Mouse (Mus musculus): ENCODE measurements around the gene Gtf2i.

The Gtf2i gene

DNA sequence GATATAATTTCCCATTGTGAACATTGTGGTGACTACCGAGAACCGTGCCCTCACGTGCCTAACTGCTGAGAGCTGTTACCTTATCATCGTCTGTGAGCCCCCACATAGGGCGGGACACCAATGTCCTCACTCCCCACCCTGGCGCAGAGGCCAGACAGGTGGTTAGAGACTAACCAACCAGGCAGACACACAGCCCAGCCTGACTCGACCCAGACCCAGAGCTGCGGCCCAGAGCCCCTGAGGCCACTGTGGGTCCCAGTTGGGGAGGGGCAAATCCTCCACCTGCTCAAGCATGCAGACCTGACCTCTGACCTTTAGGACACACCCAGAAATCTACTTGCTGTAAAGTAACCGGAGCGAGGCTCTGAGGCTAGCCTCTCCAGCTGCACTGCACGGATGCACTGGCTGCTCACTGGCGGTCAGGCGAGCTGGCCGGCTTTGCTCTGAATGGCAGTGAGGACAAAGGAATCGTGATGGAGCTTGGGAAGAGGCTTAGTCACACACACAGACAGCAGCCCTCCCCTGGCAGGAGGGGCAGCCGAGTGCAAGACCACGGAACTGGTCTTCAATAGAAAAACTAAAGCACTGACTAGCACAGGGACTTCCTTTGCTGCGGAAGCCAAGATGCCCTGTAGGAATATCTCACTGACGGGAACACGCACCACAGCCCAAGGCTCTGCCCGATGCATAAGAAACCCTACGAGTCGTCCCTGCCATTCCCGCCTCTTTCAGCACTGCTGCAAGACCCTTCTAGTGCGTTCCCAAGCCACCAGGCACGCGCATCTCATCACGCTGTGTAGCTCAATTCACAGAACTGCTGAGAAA lies 76.4 kb downstream of the Gtf2i start:
- DNase-seq: peak; percentile 72

- no peak for DNase-seq
Measured at GRCm38 (mm10) chr5:134237508-134237907, 77.1 kb downstream of the Gtf2i start.

DNA sequence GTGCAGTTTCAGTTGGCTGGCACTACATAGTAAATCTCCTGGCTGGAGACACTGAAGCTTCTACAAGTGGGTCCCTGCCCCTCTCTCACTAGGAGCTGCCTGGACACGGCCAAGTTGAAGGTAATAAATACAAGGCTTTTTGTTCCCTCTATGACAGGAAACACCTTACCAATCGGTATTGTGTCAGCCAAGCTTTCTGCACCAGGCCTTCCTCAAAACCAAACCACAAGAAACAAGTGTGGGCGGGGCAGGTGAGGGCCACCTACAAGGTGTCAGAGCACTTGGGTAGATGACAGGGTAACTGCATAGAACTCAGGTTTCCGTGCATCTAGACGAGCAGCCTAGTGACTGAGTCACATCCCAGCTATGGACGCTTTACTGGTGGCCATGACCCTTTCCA lies 77.8 kb downstream of the Gtf2i start:
- DNase-seq: no peak

DNA sequence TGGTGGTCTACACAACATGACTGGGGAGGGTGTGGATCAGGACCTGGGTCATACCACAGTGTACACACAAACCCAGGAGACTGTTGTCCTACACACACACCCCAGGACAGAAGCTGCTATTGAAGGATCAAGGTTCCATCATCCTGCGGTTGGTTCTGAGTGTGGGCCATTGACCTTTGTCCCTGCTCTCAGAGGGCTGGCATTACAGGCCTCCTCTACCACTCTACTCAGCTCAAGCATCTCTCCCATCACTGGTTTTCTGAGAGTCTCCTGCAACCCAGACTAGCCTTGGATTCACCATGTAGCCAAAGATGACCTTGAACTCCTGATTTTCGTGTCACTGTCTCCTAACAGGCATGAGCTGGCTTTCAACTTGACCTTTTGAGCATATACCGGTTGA lies 78.3 kb downstream of the Gtf2i start:
- no peak for DNase-seq

DNA sequence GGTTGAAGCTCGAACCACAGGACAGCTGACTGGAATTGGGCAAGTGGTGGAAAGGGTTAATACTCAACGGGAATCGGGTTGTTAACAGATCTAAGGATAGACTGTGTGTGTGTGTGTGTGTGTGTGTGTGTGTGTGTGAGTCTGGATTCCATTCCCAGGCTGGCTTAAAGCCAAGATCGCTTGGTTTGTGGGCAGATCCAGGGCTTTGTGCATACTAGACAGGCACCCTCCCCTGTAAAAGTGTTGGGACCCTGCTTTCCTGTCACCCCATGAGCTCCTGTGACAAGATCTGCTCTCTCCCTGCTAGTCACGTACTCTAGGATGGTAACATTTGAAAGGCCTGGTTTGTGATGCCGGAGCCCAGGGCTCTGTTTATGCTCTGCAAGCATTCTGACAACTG lies 79.4 kb downstream of the Gtf2i start:
- peak; percentile 38 for DNase-seq

DNA sequence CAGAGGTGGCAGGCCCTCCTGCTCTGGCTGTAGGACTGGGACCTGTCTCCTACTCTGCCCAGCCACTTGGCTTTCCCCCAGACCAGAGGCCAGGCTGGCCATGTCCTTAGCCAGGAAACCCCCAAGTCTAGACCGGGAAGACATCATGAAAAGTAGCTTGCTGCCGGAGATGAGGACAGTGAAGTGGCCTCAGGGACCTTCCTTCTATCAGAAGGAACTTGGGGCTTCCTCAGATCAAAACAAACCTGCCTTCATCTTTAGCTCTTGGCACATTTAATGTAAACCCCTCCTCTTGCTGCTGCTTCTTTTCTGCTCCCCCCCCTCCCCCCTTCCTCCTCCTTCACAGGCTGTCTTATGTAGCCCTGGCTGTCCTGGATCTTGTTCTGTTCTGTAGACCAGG lies 80.4 kb downstream of the Gtf2i start:
- DNase-seq: no peak

- DNase-seq: no peak
Measured at GRCm38 (mm10) chr5:134233244-134233651, 81.3 kb downstream of the Gtf2i start.

GRCm38 (mm10) chr5:134232568-134232967 lies 82.0 kb downstream of the Gtf2i start:
- no peak for DNase-seq

DNA sequence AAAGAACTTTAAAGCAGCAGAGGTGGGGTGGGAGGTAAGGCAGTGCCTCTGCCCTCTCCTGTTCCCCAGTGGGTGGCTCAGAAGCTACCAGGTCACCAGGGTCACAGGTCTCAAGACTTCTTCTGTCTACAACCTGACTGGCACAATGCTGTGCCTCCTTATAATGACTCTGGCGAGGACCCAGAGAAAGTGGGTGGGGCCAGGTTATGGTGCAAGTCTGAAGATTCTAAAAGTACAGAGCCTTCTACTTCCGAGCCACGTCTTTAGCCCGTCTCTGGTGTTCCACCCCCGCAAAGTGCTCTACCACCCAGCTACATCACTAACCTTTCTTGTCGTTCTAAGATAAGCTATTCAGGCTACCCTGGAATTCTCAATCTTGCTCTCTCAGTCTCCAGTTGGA lies 82.4 kb downstream of the Gtf2i start:
- DNase-seq: no peak

GRCm38 (mm10) chr5:134231376-134231775 lies 83.2 kb downstream of the Gtf2i start:
- DNase-seq: no peak

DNA sequence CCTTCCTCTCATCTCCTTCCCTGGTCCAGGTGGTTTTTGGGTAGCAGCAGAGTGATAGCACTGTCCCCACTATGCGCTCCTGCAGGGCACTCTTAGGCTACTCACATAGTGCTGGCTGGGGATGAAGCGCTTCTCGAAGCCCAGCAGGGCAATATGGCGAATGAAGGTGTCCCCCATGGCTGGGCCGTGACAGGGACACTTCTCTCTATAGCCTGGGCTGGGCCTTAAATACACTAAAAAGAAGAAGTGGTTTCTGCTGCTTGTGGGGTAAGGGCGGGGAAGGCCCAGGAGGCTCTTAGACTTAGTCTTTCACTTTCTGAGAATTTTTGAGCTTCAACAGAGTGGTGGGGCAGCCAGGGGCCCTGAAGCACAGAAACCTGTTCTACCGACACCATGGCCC lies 85.2 kb downstream of the Gtf2i start, which contains the start of gene Ncf1:
Ncf1 (minus strand) TSS at position 235 of the 400 bp plus-strand sequence.
- no peak for DNase-seq

DNA sequence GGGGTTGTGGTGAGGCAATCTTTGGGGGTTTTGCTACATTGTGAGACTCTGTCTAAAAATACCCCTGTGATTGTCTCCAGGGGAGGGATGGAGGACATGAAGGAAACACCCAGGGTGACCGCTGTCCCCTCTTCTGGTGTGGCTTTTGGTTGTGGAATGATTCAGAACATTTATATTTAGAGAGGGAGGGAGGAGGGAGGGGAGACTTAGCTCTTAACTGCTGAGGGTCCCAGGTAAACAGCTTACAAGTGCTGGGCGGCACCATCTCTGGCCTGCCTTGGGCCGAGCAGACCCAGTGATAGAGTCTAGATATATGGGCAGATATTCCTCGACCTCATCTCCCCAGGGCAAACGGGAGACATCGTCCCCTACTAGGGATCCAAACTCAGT lies 86.3 kb downstream of the Gtf2i start:
- DNase-seq: no peak

GRCm38 (mm10) chr5:134227574-134228248 lies 86.8 kb downstream of the Gtf2i start:
- peak; percentile 51 for DNase-seq

GRCm38 (mm10) chr5:134226946-134227345 lies 87.6 kb downstream of the Gtf2i start:
- no peak for DNase-seq

DNA sequence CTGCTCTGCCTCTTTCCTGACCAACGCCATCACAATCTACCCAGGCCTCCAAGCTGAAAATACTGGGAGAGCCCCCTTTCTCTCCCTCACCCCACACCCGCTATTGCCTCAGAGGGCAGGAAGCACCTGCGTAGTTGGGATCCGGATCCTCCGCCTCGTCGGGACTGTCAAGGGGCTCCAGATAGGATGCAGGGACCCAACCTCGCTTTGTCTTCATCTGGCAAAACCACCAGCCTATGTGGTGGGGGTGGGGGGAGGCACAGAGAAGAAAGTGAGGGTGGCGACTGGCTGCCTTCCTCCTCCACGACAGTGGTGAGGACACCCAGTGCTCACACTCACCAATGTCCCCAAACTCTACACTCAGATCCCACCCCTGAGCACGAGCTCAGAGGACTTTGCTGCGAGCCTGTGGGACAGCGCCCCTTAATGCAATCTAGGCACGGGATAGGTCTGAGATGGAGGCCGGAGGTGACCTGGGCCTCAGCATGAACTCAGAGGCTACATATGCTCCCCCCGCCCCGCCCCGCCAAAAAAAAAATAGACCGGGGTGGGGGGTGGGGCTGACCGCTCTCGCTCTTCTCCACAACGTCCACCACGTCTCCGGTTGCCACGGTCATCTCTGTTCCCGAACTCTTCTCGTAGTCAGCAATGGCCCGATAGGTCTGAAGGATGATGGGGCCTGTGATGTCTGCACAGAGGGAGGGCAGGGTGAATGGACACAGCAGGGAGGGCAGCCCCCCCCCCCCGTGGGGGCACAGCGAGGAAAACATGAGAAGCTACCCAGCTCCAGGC lies 89.3 kb downstream of the Gtf2i start:
- no peak for DNase-seq

GRCm38 (mm10) chr5:134221708-134222150 lies 92.8 kb downstream of the Gtf2i start:
- peak; percentile 55 for DNase-seq

GRCm38 (mm10) chr5:134221278-134221677 lies 93.3 kb downstream of the Gtf2i start:
- DNase-seq: no peak

DNA sequence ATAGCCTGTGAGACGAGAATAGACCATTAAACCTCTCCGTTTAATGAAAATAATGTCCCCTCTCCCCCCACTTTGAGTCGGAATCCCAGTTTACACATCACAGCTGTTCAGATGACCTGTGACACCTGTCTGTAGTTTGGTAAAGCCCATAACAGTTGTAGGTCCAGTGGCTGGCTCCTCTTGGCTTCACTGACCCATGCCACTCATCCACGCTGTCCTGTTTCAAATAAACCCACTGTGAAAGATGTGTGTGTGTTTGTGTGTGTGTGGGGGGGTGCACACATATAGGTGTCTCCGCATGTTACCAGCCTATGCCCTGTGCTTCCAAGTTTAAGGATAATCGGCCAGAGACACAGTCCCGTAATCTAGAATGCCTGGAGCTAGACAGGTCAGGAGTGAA lies 96.7 kb downstream of the Gtf2i start:
- DNase-seq: no peak

- no peak for DNase-seq
Measured at GRCm38 (mm10) chr5:134214021-134214806, 100.3 kb downstream of the Gtf2i start.

GRCm38 (mm10) chr5:134209931-134210554 lies 104.5 kb downstream of the Gtf2i start:
- DNase-seq: no peak

DNA sequence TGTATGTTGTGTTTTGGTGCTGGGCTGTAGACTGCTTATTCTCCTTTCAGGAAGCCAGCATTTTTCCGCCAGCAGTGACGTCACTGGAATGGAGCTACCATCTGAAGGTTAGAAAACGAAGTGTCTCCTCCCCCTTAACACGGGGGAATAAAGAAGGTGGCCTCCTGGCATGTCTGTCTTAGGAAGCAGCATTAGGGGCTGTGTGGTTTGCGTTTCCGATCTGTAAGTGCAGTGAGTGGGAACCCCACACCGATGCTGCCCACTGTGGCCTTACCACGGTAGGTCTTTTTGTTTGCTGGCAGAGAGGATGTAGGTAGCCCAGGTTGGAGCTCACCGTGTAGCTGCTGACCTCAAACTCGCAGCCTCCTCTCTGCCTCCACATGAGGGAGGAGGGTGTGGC lies 107.8 kb downstream of the Gtf2i start:
- no peak for DNase-seq

DNA sequence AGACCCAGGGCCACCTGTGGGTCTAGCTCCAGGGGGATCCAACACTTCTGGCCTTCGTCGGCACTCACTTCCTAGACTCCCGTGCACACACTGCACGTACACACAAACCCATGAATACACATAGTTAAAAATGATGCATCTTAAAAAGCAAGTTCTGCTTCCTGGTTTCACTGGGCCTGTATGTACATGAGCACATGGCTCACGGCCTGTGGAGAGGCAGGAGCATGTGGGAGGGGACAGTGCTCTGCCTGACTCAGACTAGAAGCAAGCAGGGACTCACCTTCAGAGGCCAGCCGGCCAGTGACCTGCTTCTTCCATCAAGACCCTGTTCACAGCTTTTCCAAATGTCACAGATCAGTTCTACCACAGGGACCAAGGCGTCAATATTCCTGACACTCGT lies 120.9 kb downstream of the Gtf2i start:
- no peak for DNase-seq
